Mouse (Mus musculus): Measurements from ENCODE around the gene Exosc2. TPM values are rescaled to one million over a fixed set of nuclear protein-coding genes. Genes with fewer than 3 reads are reported as not detected.

Gene Exosc2
- 5.9 TPM for polyA plus RNA-seq (2014; fragmentation: Illumina TruSeq; extraction: RNeasy Lipid Tissue Mini Kit (QIAGEN cat#74804); ENCODE audit: low replicate concordance)

DNA sequence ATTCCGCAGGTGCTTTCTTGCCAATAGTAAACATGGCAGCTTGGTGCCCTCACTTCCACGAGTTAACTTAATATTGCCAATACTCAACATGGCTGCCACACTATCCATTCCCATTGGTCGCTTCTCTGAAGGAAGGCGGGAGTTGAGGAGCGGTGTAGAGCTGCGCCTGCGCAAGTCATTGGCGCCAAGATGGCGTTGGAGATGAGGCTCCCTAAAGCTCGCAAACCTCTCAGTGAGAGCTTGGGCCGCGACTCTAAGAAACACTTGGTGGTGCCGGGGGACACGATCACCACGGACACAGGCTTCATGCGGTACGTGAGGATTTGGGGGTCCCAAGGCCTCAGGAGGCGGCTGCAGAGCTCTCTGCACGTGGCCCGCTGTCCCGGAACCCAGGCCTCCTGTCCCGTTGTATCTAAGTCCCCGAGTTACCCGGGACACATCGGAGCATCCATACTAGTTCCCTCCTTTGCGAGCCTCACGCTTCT is at the start of gene Exosc2:
Gene Exosc2, plus strand, starts transcription at position 165 of the 485 bp plus-strand sequence.

DNA sequence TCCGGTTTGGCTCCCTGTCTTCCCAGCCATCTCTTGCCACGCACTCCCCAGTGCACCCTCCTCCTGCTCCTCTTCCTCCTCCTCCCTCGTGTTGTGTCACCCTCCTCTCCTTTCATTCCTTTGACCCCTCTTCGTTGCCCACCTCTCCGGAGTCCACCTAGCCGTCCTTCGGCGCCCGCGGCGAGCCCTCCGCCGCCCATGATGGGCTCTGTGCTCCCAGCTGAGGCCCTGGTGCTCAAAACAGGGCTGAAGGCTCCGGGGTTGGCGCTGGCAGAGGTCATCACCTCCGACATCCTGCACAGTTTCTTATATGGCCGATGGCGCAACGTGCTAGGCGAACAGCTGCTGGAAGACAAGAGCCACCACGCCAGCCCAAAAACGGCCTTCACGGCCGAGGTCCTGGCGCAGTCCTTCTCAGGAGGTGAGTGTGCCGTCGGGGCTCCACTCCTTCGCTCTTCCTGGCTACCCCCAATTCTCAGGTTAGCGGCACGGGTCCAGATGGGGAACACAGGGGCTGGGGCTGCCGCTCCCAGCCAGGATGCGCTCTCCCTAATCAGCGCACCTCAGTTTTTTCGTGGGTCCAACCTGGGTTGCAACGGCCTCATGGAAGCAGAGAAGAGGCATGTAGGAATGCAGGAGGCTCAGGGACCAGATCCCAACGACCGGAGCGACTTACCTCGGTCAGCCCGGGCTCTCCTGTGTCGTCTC is 30.5 kb upstream of the Exosc2 start, which contains the start of gene Prdm12:
Gene Prdm12, plus strand, starts transcription at position 137 of the 708 bp plus-strand sequence.

DNA sequence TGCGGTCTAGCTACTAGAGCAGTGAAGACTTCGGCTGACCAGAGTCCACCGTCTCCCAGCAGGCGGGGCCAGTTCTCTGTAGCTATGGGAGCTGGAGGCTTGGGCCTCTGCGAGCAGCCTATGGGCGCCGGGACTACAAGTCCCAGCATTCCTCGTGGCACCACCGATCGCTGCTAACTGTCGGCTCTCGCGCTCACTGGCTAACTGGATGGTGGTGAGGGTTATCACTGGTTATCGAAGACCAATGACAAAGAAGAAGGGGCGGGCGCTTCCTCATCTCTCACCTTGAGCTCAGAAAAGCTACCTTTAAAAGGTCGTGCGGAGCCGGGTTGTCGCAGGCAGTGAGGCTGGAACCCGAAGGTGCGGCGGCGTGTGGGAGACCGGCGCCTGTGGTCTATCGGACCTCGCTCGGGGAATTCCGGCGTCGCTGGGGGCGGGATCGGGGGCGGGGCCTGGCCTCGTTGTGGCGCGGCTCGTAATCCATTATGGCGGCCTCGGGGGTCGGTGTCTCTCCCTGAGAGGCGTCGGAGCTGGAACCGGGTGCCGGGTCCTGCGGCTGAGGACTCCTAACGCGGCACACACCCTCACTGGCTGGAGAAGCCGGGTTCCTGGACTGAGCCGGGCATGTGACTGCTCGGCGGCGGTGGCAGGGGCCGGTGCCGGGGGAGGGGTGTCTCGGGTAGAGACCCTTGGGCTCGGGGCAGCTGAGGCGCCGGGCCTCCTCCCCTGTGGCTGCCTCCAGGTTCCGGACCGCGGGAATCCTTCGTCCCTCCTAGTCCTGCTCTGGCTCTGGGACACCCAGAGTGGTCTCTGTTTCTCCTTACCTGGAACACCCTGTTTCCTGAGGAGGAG is 17.8 kb downstream of the Exosc2 start, which contains the start of gene Abl1:
Gene Abl1, plus strand, starts transcription at position 303 of the 852 bp plus-strand sequence.

Other genes starting within 250 kb of the Exosc2 start
- not detected for gene Ass1, start 200.5 kb upstream of the Exosc2 start, polyA plus RNA-seq (2014; fragmentation: Illumina TruSeq; extraction: RNeasy Lipid Tissue Mini Kit (QIAGEN cat#74804); ENCODE audit: low replicate concordance)
- gene Fubp3, start 98.1 kb upstream of the Exosc2 start, polyA plus RNA-seq (2014; fragmentation: Illumina TruSeq; extraction: RNeasy Lipid Tissue Mini Kit (QIAGEN cat#74804); ENCODE audit: low replicate concordance), result 25.6 TPM
- not detected for gene Prdm12, start 30.7 kb upstream of the Exosc2 start, polyA plus RNA-seq (2014; fragmentation: Illumina TruSeq; extraction: RNeasy Lipid Tissue Mini Kit (QIAGEN cat#74804); ENCODE audit: low replicate concordance)
- 39.0 TPM for gene Abl1, start 17.7 kb downstream of the Exosc2 start, polyA plus RNA-seq (2014; fragmentation: Illumina TruSeq; extraction: RNeasy Lipid Tissue Mini Kit (QIAGEN cat#74804); ENCODE audit: low replicate concordance)
- 0.15 TPM for gene Qrfp, start 139.9 kb downstream of the Exosc2 start, polyA plus RNA-seq (2014; fragmentation: Illumina TruSeq; extraction: RNeasy Lipid Tissue Mini Kit (QIAGEN cat#74804); ENCODE audit: low replicate concordance)
- not detected for gene Fibcd1, start 175.3 kb downstream of the Exosc2 start, polyA plus RNA-seq (2014; fragmentation: Illumina TruSeq; extraction: RNeasy Lipid Tissue Mini Kit (QIAGEN cat#74804); ENCODE audit: low replicate concordance)
- gene Lamc3, start 216.6 kb downstream of the Exosc2 start, polyA plus RNA-seq (2014; fragmentation: Illumina TruSeq; extraction: RNeasy Lipid Tissue Mini Kit (QIAGEN cat#74804); ENCODE audit: low replicate concordance), result 0.07 TPM

Data from small intestine, adult 10 weeks (tissue).